Mouse (Mus musculus) lung, postnatal 0 days (tissue): ENCODE measurements at regions not wholly inside any gene's neighbourhood (a gene's known extent, or its start where the extent isn't known, plus 50 kb on each side); places are given as distances from the start of the nearest gene placed in this dataset.
A peak's percentile ranks its signal among the peaks of the same experiment; 100 is the strongest.

Experiments
- ATAC-seq: fragments of 200-750 bp; cut with Nextera tagmentation; 2 replicates; pipeline ENCODE4 v1.8.0; 2017; ENCODE audit warnings: moderate library complexity
- DNase-seq: peaks from one replicate; pipeline ENCODE4 v3.0.0-alpha.2; 2016; ENCODE audit warnings: low spot score
- H3K27ac ChIP-seq: fragments of 300-500 bp; sonication (generic); 2 replicates; pipeline ENCODE4 v1.5.1; 2014; ENCODE audit warnings: antibody characterized with exemption, mild to moderate bottlenecking, low read length, mixed read lengths
- H3K27me3 ChIP-seq: fragments of 300-500 bp; sonication (generic); replicated peaks from 2 replicates; pipeline ENCODE4 v1.6.1; 2014; ENCODE audit warnings: low read length, mixed read lengths; ENCODE audit not compliant: insufficient read depth
- H3K36me3 ChIP-seq: fragments of 300-500 bp; sonication (generic); 2 replicates; pipeline ENCODE4 v1.6.1; 2014; ENCODE audit warnings: low read length, mixed read lengths; ENCODE audit not compliant: insufficient read depth
- H3K4me1 ChIP-seq: fragments of 300-500 bp; sonication (generic); 2 replicates; pipeline ENCODE4 v1.6.1; 2014; ENCODE audit warnings: antibody characterized with exemption, low read depth, low read length, mixed read lengths; ENCODE audit not compliant: insufficient read depth
- H3K4me2 ChIP-seq: fragments of 300-500 bp; sonication (generic); replicated peaks from 2 replicates; pipeline ENCODE4 v1.6.1; 2014; ENCODE audit warnings: low read depth, mild to moderate bottlenecking, low read length, moderate library complexity, mixed read lengths
- H3K4me3 ChIP-seq: fragments of 300-500 bp; sonication (generic); 2 replicates; pipeline ENCODE4 v1.5.1; 2014; ENCODE audit warnings: low read depth, low read length
- H3K9ac ChIP-seq: fragments of 300-500 bp; sonication (generic); replicated peaks from 2 replicates; pipeline ENCODE4 v1.6.1; 2014; ENCODE audit warnings: low read depth, mild to moderate bottlenecking
- H3K9me3 ChIP-seq: fragments of 300-500 bp; sonication (generic); 2 replicates; pipeline ENCODE4 v1.6.1; 2016; ENCODE audit warnings: low read length, mixed read lengths
- CTCF ChIP-seq: IDR thresholded peaks from 2 replicates; pipeline ENCODE4 v1.5.1; 2016; ENCODE audit warnings: antibody characterized with exemption, mild to moderate bottlenecking
- EP300 ChIP-seq: IDR thresholded peaks from 2 replicates; pipeline ENCODE4 v1.6.1; 2016; ENCODE audit warnings: antibody characterized with exemption, mild to moderate bottlenecking, control low read depth
- WGBS: fragments of 180-500 bp; shearing (Covaris S2); extraction: QIAGEN DNeasy Blood & Tissue Kit; methylation state at CpG from one replicate; pipeline ENCODE4 v1.1.7; 2014; 5-methylcytosine and 5-hydroxymethylcytosine counted together

GRCm38 (mm10) chr13:107500776-107501489 lies 479.0 kb upstream of the Kif2a start:
- WGBS = 87% methylated on average over 12 of the region's 12 CpGs
- no peaks in the 10 kb centered on the region for H3K36me3 ChIP-seq
- TF ChIP-seq EP300 (no peak), CTCF (no peak)
- ATAC-seq (no peak), DNase-seq (no peak)
- H3K4me1 ChIP-seq = no peaks in the 10 kb centered on the region
- H3K9me3 ChIP-seq = no peaks in the 10 kb centered on the region
- H3K27me3 ChIP-seq = no peaks in the 10 kb centered on the region
- no peak overlapping the region for H3K9ac ChIP-seq
- no peak overlapping the region for H3K4me2 ChIP-seq
- H3K4me3 ChIP-seq = no peak overlapping the region
- no peak overlapping the region for H3K27ac ChIP-seq

DNA sequence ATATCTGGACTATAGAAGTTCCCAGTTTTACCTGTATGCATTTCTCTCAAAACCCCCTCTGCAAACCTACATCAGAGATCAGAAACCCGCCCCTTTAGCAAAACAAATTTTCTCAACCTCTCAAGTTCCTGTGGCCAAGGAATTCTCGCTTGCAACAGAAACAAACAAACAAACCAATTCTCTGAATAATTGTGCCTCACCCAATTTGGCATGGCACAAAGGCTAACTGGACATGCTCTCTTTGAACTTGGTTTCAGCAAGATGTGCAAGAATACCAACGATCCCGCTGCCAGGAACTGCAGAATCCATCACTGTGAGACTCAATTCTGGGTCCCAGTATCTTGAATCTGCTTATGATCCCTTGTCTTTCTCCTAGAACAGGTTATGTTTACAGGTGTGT lies 477.4 kb upstream of the Kif2a start:
- no peaks in the 10 kb centered on the region for H3K9me3 ChIP-seq
- H3K9ac ChIP-seq = no peak overlapping the region
- no peaks in the 10 kb centered on the region for H3K27me3 ChIP-seq
- no peaks in the 10 kb centered on the region for H3K36me3 ChIP-seq
- 54% methylated on average over 4 of the region's 4 CpGs for WGBS
- no peak for ATAC-seq
- no peak overlapping the region for H3K4me3 ChIP-seq
- peaks cover 11% of the 10 kb centered on the region; the same call in 1 of the 2 replicates for H3K4me1 ChIP-seq
- TF ChIP-seq CTCF = no peak
- TF ChIP-seq EP300 = no peak
- H3K4me2 ChIP-seq = no peak overlapping the region
- DNase-seq = peak; percentile 41
- H3K27ac ChIP-seq = no peak overlapping the region

DNA sequence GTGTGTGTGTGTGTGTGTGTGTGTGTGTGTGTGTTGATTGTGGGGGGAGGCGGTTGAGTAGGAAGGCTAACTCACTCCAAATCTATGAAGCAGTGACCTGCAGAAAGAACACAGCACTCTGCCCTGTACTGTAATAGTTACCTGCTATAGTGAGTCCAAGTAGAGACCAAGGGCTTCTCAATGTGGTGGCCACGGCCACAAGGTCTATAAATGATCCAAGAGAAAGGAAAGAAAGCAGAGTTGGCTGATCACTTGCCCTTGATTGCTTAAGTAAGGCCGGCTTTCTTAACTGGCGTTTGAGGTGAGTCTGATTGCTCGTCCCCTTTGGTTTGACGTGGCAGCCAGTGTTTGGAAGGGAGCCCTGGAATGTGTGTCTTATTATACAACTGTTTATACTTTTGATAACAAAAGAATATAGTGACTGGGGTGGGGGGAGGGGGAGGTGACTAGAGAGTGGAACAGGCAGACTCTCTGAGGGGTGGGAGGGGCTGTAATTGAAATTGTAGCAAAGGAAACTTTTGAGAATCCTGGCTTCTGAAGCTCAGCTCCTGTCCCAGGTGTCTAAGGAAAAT lies 473.3 kb upstream of the Kif2a start:
- Histone ChIP-seq H3K4me2 (no peak overlapping the region), H3K4me3 (no peak overlapping the region), H3K27me3 (no peaks in the 10 kb centered on the region), H3K9ac (no peak overlapping the region), H3K4me1 (peaks cover 11% of the 10 kb centered on the region; the same call in 1 of the 2 replicates), H3K36me3 (no peaks in the 10 kb centered on the region), H3K27ac (0 out of 2 replicates have a peak overlapping the region, but pooled peaks have one; percentile 32), H3K9me3 (no peaks in the 10 kb centered on the region)
- peak; percentile 64 for ATAC-seq
- 21% methylated on average over 6 of the region's 6 CpGs for WGBS
- TF ChIP-seq CTCF (no peak), EP300 (no peak)
- DNase-seq = peak; percentile 67

GRCm38 (mm10) chr13:107493765-107494164 lies 471.8 kb upstream of the Kif2a start:
- ATAC-seq (peak; percentile 88), DNase-seq (peak; percentile 88)
- no peaks in the 10 kb centered on the region for H3K36me3 ChIP-seq
- no peaks in the 10 kb centered on the region for H3K9me3 ChIP-seq
- peak overlapping the region; percentile 57 for H3K27ac ChIP-seq
- no peak overlapping the region for H3K9ac ChIP-seq
- no peak overlapping the region for H3K4me3 ChIP-seq
- peaks cover 11% of the 10 kb centered on the region; the same call in 1 of the 2 replicates for H3K4me1 ChIP-seq
- no peaks in the 10 kb centered on the region for H3K27me3 ChIP-seq
- 42% methylated on average over 13 of the region's 13 CpGs for WGBS
- H3K4me2 ChIP-seq = no peak overlapping the region; the same call in 1 of the 2 replicates
- TF ChIP-seq EP300 (peak; percentile 73; the same call in 1 of the 2 replicates), CTCF (no peak)

GRCm38 (mm10) chr13:107492448-107492847 lies 470.5 kb upstream of the Kif2a start:
- Histone ChIP-seq H3K9me3 (no peaks in the 10 kb centered on the region), H3K27ac (no peak overlapping the region), H3K4me3 (no peak overlapping the region), H3K9ac (no peak overlapping the region), H3K36me3 (no peaks in the 10 kb centered on the region), H3K27me3 (no peaks in the 10 kb centered on the region), H3K4me2 (no peak overlapping the region), H3K4me1 (peaks cover 11% of the 10 kb centered on the region; the same call in 1 of the 2 replicates)
- DNase-seq = no peak
- no peak for ATAC-seq
- WGBS = 87% methylated on average over 4 of the region's 4 CpGs
- TF ChIP-seq EP300 (no peak), CTCF (no peak)

- H3K36me3 ChIP-seq = no peaks in the 10 kb centered on the region
- no peak overlapping the region for H3K27ac ChIP-seq
- H3K4me3 ChIP-seq = no peak overlapping the region
- no peak overlapping the region for H3K4me2 ChIP-seq
- H3K27me3 ChIP-seq = no peaks in the 10 kb centered on the region
- DNase-seq (no peak), ATAC-seq (no peak)
- H3K9ac ChIP-seq = no peak overlapping the region
- TF ChIP-seq EP300 (no peak), CTCF (no peak)
- no peaks in the 10 kb centered on the region for H3K9me3 ChIP-seq
- H3K4me1 ChIP-seq = peaks cover 11% of the 10 kb centered on the region; the same call in 1 of the 2 replicates
- WGBS = 74% methylated on average over 7 of the region's 7 CpGs
Observed at GRCm38 (mm10) chr13:107491423-107491822, 469.5 kb upstream of the Kif2a start.
